Mouse (Mus musculus) lung, embryonic 16.5 days (tissue): ENCODE data around the gene Dbn1. TPM values are rescaled to one million over a fixed set of nuclear protein-coding genes. Genes with fewer than 3 reads are reported as not detected.

Experiments used
- ATAC-seq: fragments of 200-750 bp; cut with Nextera tagmentation; 2 replicates; pipeline ENCODE4 v1.8.0; 2017; ENCODE audit warnings: low read depth, mild to moderate bottlenecking, moderate library complexity
- H3K27ac ChIP-seq: fragments of 300-500 bp; sonication (generic); 2 replicates; pipeline ENCODE4 v1.5.1; 2014; ENCODE audit warnings: mild to moderate bottlenecking, control low read depth, low read length
- H3K27me3 ChIP-seq: fragments of 300-500 bp; sonication (generic); 2 replicates; pipeline ENCODE4 v1.6.1; 2014; ENCODE audit warnings: low read depth, low read length, mixed read lengths; ENCODE audit not compliant: control insufficient read depth, insufficient read depth
- H3K36me3 ChIP-seq: fragments of 300-500 bp; sonication (generic); 2 replicates; pipeline ENCODE4 v1.6.1; 2014; ENCODE audit warnings: low read length; ENCODE audit not compliant: control insufficient read depth, insufficient read depth
- H3K4me1 ChIP-seq: fragments of 300-500 bp; sonication (generic); replicated peaks from 2 replicates; pipeline ENCODE4 v1.6.1; 2014; ENCODE audit warnings: low read length, mixed read lengths; ENCODE audit not compliant: control insufficient read depth, insufficient read depth
- H3K4me2 ChIP-seq: fragments of 300-500 bp; sonication (generic); 2 replicates; pipeline ENCODE4 v1.6.1; 2014; ENCODE audit warnings: low read depth, low read length, control low read depth
- H3K4me3 ChIP-seq: fragments of 300-500 bp; sonication (generic); 2 replicates; pipeline ENCODE4 v1.5.1; 2014; ENCODE audit warnings: mild to moderate bottlenecking, low read length, control low read depth
- H3K9ac ChIP-seq: fragments of 300-500 bp; sonication (generic); 2 replicates; pipeline ENCODE4 v1.6.1; 2014; ENCODE audit warnings: low read length, control low read depth
- H3K9me3 ChIP-seq: fragments of 300-500 bp; sonication (generic); 2 replicates; pipeline ENCODE4 v1.6.1; 2016; ENCODE audit warnings: low read length; ENCODE audit not compliant: control insufficient read depth
- WGBS: fragments of 180-500 bp; shearing (Covaris S2); extraction: QIAGEN DNeasy Blood & Tissue Kit; methylation state at CpG from one replicate; pipeline ENCODE4 v1.1.7; 2014; 5-methylcytosine and 5-hydroxymethylcytosine counted together
- polyA plus RNA-seq: library from polyadenylated mRNA; unstranded; fragments of >200 nt; fragmentation: Nextera tagmentation; extraction: Ambion mirVana; gene quantifications from 2 replicates; pipeline ENCODE4 v1.2.1, GENCODE M21; 2015

The Dbn1 gene
- polyA plus RNA-seq, 1 experiment from 2014 or later = 115 TPM

GRCm38 (mm10) chr13:55525733-55526553, 38.0 kb upstream of the Dbn1 start:
- H3K4me1 ChIP-seq = no peaks in the 10 kb centered on the region; the same call in 1 of the 2 replicates
- H3K4me3 ChIP-seq = no peak overlapping the region
- peaks cover 17% of the 10 kb centered on the region for H3K36me3 ChIP-seq
- no peak overlapping the region for H3K27ac ChIP-seq
- no peak for ATAC-seq
- no peaks in the 10 kb centered on the region for H3K9me3 ChIP-seq
- H3K27me3 ChIP-seq = no peaks in the 10 kb centered on the region
- WGBS = 71% methylated on average over 15 of the region's 16 CpGs
- H3K4me2 ChIP-seq = no peak overlapping the region
- H3K9ac ChIP-seq = no peak overlapping the region

GRCm38 (mm10) chr13:55523951-55524600, 36.2 kb upstream of the Dbn1 start:
- H3K9ac ChIP-seq = no peak overlapping the region
- peaks cover under 1% of the 10 kb centered on the region; the same call in 1 of the 2 replicates for H3K36me3 ChIP-seq
- no peaks in the 10 kb centered on the region for H3K9me3 ChIP-seq
- no peak overlapping the region for H3K27ac ChIP-seq
- no peaks in the 10 kb centered on the region; the same call in 1 of the 2 replicates for H3K4me1 ChIP-seq
- H3K4me2 ChIP-seq = no peak overlapping the region
- no peak overlapping the region for H3K4me3 ChIP-seq
- no peak for ATAC-seq
- WGBS = 90% methylated on average over 23 of the region's 23 CpGs
- H3K27me3 ChIP-seq = no peaks in the 10 kb centered on the region

GRCm38 (mm10) chr13:55523278-55523677, 35.4 kb upstream of the Dbn1 start:
- H3K4me2 ChIP-seq = no peak overlapping the region
- WGBS = 59% methylated on average over 17 of the region's 17 CpGs
- no peak for ATAC-seq
- no peak overlapping the region for H3K27ac ChIP-seq
- H3K4me3 ChIP-seq = no peak overlapping the region
- H3K9me3 ChIP-seq = no peaks in the 10 kb centered on the region
- no peaks in the 10 kb centered on the region for H3K36me3 ChIP-seq
- H3K9ac ChIP-seq = no peak overlapping the region; the same call in 1 of the 2 replicates
- H3K4me1 ChIP-seq = no peaks in the 10 kb centered on the region; the same call in 1 of the 2 replicates
- no peaks in the 10 kb centered on the region for H3K27me3 ChIP-seq

GRCm38 (mm10) chr13:55522730-55523129, 34.8 kb upstream of the Dbn1 start:
- Histone ChIP-seq H3K4me2 (no peak overlapping the region), H3K9me3 (no peaks in the 10 kb centered on the region), H3K9ac (no peak overlapping the region), H3K4me1 (no peaks in the 10 kb centered on the region; the same call in 1 of the 2 replicates), H3K4me3 (no peak overlapping the region), H3K27ac (0 out of 2 replicates have a peak overlapping the region, but pooled peaks have one; percentile 14), H3K27me3 (no peaks in the 10 kb centered on the region; the same call in 1 of the 2 replicates), H3K36me3 (no peaks in the 10 kb centered on the region)
- ATAC-seq = 0 out of 2 replicates have a peak, but pooled peaks have one; percentile 32
- WGBS = 51% methylated on average over 8 of the region's 8 CpGs

GRCm38 (mm10) chr13:55519606-55520005, 31.7 kb upstream of the Dbn1 start:
- no peak for ATAC-seq
- 65% methylated on average over 4 of the region's 4 CpGs for WGBS
- no peak overlapping the region for H3K27ac ChIP-seq

GRCm38 (mm10) chr13:55516955-55517354, 29.0 kb upstream of the Dbn1 start:
- Histone ChIP-seq H3K4me2 (no peak overlapping the region), H3K9me3 (no peaks in the 10 kb centered on the region), H3K4me3 (no peak overlapping the region), H3K4me1 (peaks cover 7% of the 10 kb centered on the region), H3K27ac (no peak overlapping the region), H3K27me3 (no peaks in the 10 kb centered on the region; the same call in 1 of the 2 replicates), H3K36me3 (no peaks in the 10 kb centered on the region), H3K9ac (no peak overlapping the region)
- ATAC-seq = no peak
- WGBS = 6% methylated on average over 5 of the region's 5 CpGs

More at GRCm38 (mm10) chr13:55519606-55520005, 31.7 kb upstream of the Dbn1 start:
- no peak overlapping the region for H3K9ac ChIP-seq
- H3K4me2 ChIP-seq = no peak overlapping the region
- H3K27me3 ChIP-seq = no peaks in the 10 kb centered on the region; the same call in 1 of the 2 replicates
- H3K4me1 ChIP-seq = no peaks in the 10 kb centered on the region; the same call in 1 of the 2 replicates
- no peaks in the 10 kb centered on the region for H3K9me3 ChIP-seq
- H3K36me3 ChIP-seq = no peaks in the 10 kb centered on the region
- no peak overlapping the region for H3K4me3 ChIP-seq

- WGBS = 36% methylated on average over 9 of the region's 9 CpGs
- no peaks in the 10 kb centered on the region for H3K9me3 ChIP-seq
- ATAC-seq = no peak
- peaks cover 29% of the 10 kb centered on the region for H3K4me1 ChIP-seq
- no peak overlapping the region for H3K9ac ChIP-seq
- peaks cover 3% of the 10 kb centered on the region for H3K36me3 ChIP-seq
- H3K4me2 ChIP-seq = peak overlapping the region; percentile 66
- no peak overlapping the region for H3K27ac ChIP-seq
- no peaks in the 10 kb centered on the region; the same call in 1 of the 2 replicates for H3K27me3 ChIP-seq
- H3K4me3 ChIP-seq = peak overlapping the region; percentile 63
These were observed 25.9 kb upstream of the Dbn1 start for GRCm38 (mm10) chr13:55513828-55514227.

- under 1% methylated on average over 53 of the region's 55 CpGs for WGBS
- peak; percentile 69 for ATAC-seq
These were observed 25.3 kb upstream of the Dbn1 start, which contains the start of gene Pdlim7 for GRCm38 (mm10) chr13:55513111-55513748. TSS of gene Pdlim7 (minus strand) at chr13:55513676.

More at GRCm38 (mm10) chr13:55513111-55513748, 25.3 kb upstream of the Dbn1 start, which contains the start of gene Pdlim7:
- Histone ChIP-seq H3K36me3 (peaks cover 8% of the 10 kb centered on the region), H3K4me2 (peak within 1 kb of the TSS; percentile 66), H3K4me1 (peaks cover 29% of the 10 kb centered on the region), H3K4me3 (peak within 1 kb of the TSS; percentile 63), H3K27ac (peak within 1 kb of the TSS; percentile 96), H3K9me3 (no peaks in the 10 kb centered on the region), H3K9ac (peak within 1 kb of the TSS; percentile 74), H3K27me3 (no peaks in the 10 kb centered on the region; the same call in 1 of the 2 replicates)
